Mouse (Mus musculus) embryonic facial prominence, embryonic 10.5 days (tissue): ENCODE measurements around the gene Tmem45a. TPM values are rescaled to one million over a fixed set of nuclear protein-coding genes. Genes with fewer than 3 reads are reported as not detected.
"Not testable (repeated sequence)": the region's sequence is repeated elsewhere in the genome, so short reads cannot be mapped to it uniquely, and the experiment has no call there.

Experiments used
- DNase-seq: peaks from one replicate; pipeline ENCODE4 v3.0.0-alpha.2; 2017; ENCODE audit warnings: low spot score
- H3K27ac ChIP-seq: fragments of 300-500 bp; sonication (generic); replicated peaks from 2 replicates; pipeline ENCODE4 v1.5.1; 2016; ENCODE audit warnings: mild to moderate bottlenecking
- H3K27me3 ChIP-seq: fragments of 300-500 bp; sonication (generic); replicated peaks from 2 replicates; pipeline ENCODE4 v1.6.1; 2016; ENCODE audit warnings: low read depth, mild to moderate bottlenecking; ENCODE audit not compliant: poor library complexity, severe bottlenecking
- H3K36me3 ChIP-seq: fragments of 300-500 bp; sonication (generic); replicated peaks from 2 replicates; pipeline ENCODE4 v1.6.1; 2016; ENCODE audit warnings: mild to moderate bottlenecking, moderate library complexity
- H3K4me1 ChIP-seq: fragments of 300-500 bp; sonication (generic); 2 replicates; pipeline ENCODE4 v1.6.1; 2016
- H3K4me3 ChIP-seq: fragments of 300-500 bp; sonication (generic); 2 replicates; pipeline ENCODE4 v1.5.1; 2016; ENCODE audit warnings: mild to moderate bottlenecking, moderate library complexity
- H3K9me3 ChIP-seq: fragments of 300-500 bp; sonication (generic); 2 replicates; pipeline ENCODE4 v1.6.1; 2016; ENCODE audit warnings: mild to moderate bottlenecking
- WGBS: fragments of 180-500 bp; shearing (Covaris S2); methylation state at CpG from one replicate; pipeline ENCODE4 v1.1.7; 2016; 5-methylcytosine and 5-hydroxymethylcytosine counted together
- polyA plus RNA-seq: library from polyadenylated mRNA; unstranded; fragments of >200 nt; fragmentation: Nextera tagmentation; extraction: Ambion mirVana; gene quantifications from 2 replicates; pipeline ENCODE4 v1.2.1, GENCODE M21; 2016

Gene Tmem45a
- polyA plus RNA-seq = 5.3 and 8.8 TPM in 2 replicates

GRCm38 (mm10) chr16:56885824-56886615, at the start of gene Tmem45a:
Gene Tmem45a (minus strand): TSS chr16:56886166.
- Histone ChIP-seq H3K4me3 (peak within 1 kb of the TSS; percentile 65), H3K27me3 (no peaks in the 10 kb centered on the region), H3K36me3 (no peaks in the 10 kb centered on the region), H3K9me3 (no peaks in the 10 kb centered on the region), H3K4me1 (peaks cover 6% of the 10 kb centered on the region; the same call in 1 of the 2 replicates), H3K27ac (peak within 1 kb of the TSS; percentile 67)
- 5% methylated on average over 25 of the region's 25 CpGs for WGBS
- peak; percentile 91 for DNase-seq

- no peaks in the 10 kb centered on the region for H3K36me3 ChIP-seq
- WGBS = 52% methylated on average over 3 of the region's 3 CpGs
- H3K9me3 ChIP-seq = no peaks in the 10 kb centered on the region
- DNase-seq = no peak
- no peaks in the 10 kb centered on the region for H3K4me1 ChIP-seq
- H3K27ac ChIP-seq = no peak within 1 kb of the TSS
- H3K4me3 ChIP-seq = no peak within 1 kb of the TSS
- no peaks in the 10 kb centered on the region for H3K27me3 ChIP-seq
These were observed 42.1 kb upstream of the Tmem45a start, which contains the start of gene Lnp1 for GRCm38 (mm10) chr16:56928023-56928422. Gene Lnp1 (minus strand): TSS chr16:56928061.

GRCm38 (mm10) chr16:56920102-56920657, 34.2 kb upstream of the Tmem45a start:
- H3K36me3 ChIP-seq = no peaks in the 10 kb centered on the region
- DNase-seq = no peak
- no peaks in the 10 kb centered on the region for H3K27me3 ChIP-seq
- H3K27ac ChIP-seq = no peak overlapping the region
- H3K9me3 ChIP-seq = no peaks in the 10 kb centered on the region
- no peak overlapping the region for H3K4me3 ChIP-seq
- WGBS = 29% methylated on average over 8 of the region's 8 CpGs
- H3K4me1 ChIP-seq = no peaks in the 10 kb centered on the region

- Histone ChIP-seq H3K27me3 (no peaks in the 10 kb centered on the region), H3K4me1 (no peaks in the 10 kb centered on the region), H3K4me3 (no peak overlapping the region), H3K36me3 (no peaks in the 10 kb centered on the region), H3K27ac (no peak overlapping the region), H3K9me3 (no peaks in the 10 kb centered on the region)
- no peak for DNase-seq
- 88% methylated on average over 7 of the region's 7 CpGs for WGBS
These were observed 31.3 kb upstream of the Tmem45a start for GRCm38 (mm10) chr16:56917230-56917629.

GRCm38 (mm10) chr16:56908986-56909385, 23.0 kb upstream of the Tmem45a start:
- Histone ChIP-seq H3K9me3 (no peaks in the 10 kb centered on the region), H3K4me1 (no peaks in the 10 kb centered on the region), H3K27me3 (no peaks in the 10 kb centered on the region), H3K36me3 (no peaks in the 10 kb centered on the region), H3K4me3 (no peak overlapping the region), H3K27ac (no peak overlapping the region)
- DNase-seq = no peak
- 72% methylated on average over 5 of the region's 5 CpGs for WGBS

GRCm38 (mm10) chr16:56902206-56902605, 16.2 kb upstream of the Tmem45a start:
- H3K27ac ChIP-seq, DNase-seq, H3K4me1 ChIP-seq, H3K27me3 ChIP-seq, H3K36me3 ChIP-seq, H3K4me3 ChIP-seq, H3K9me3 ChIP-seq: not testable (repeated sequence)
- 62% methylated on average over 3 of the region's 3 CpGs for WGBS

- 93% methylated on average over 5 of the region's 5 CpGs for WGBS
These were observed 5.6 kb upstream of the Tmem45a start for GRCm38 (mm10) chr16:56891583-56891982.

GRCm38 (mm10) chr16:56886616-56887116, 700 bp upstream of the Tmem45a start:
- peak overlapping the region; percentile 65 for H3K4me3 ChIP-seq
- 29% methylated on average over 9 of the region's 9 CpGs for WGBS
- H3K4me1 ChIP-seq = peaks cover 6% of the 10 kb centered on the region; the same call in 1 of the 2 replicates
- no peaks in the 10 kb centered on the region for H3K9me3 ChIP-seq
- H3K27ac ChIP-seq = no peak overlapping the region
- DNase-seq = no peak
- H3K27me3 ChIP-seq = no peaks in the 10 kb centered on the region
- H3K36me3 ChIP-seq = no peaks in the 10 kb centered on the region

More at GRCm38 (mm10) chr16:56891583-56891982, 5.6 kb upstream of the Tmem45a start:
- Histone ChIP-seq H3K27ac (no peak overlapping the region), H3K27me3 (no peaks in the 10 kb centered on the region), H3K4me3 (no peak overlapping the region), H3K9me3 (no peaks in the 10 kb centered on the region), H3K36me3 (no peaks in the 10 kb centered on the region), H3K4me1 (no peaks in the 10 kb centered on the region)
- DNase-seq = no peak

GRCm38 (mm10) chr16:56884811-56885210, 1.2 kb downstream of the Tmem45a start:
- Histone ChIP-seq H3K9me3 (no peaks in the 10 kb centered on the region), H3K4me1 (peaks cover 6% of the 10 kb centered on the region; the same call in 1 of the 2 replicates), H3K36me3 (no peaks in the 10 kb centered on the region), H3K4me3 (no peak overlapping the region), H3K27me3 (no peaks in the 10 kb centered on the region), H3K27ac (no peak overlapping the region)
- DNase-seq = no peak
- 94% methylated on average over 6 of the region's 6 CpGs for WGBS

- Histone ChIP-seq H3K36me3 (no peaks in the 10 kb centered on the region), H3K4me1 (no peaks in the 10 kb centered on the region; the same call in 1 of the 2 replicates), H3K9me3 (no peaks in the 10 kb centered on the region), H3K27me3 (no peaks in the 10 kb centered on the region), H3K4me3 (no peak overlapping the region), H3K27ac (no peak overlapping the region)
- whole genome bisulfite sequencing = 24% methylated on average over 2 of the region's 2 CpGs
- DNase-seq = no peak
These were observed 12.6 kb downstream of the Tmem45a start for GRCm38 (mm10) chr16:56873410-56873809.

- Histone ChIP-seq H3K4me3 (no peak overlapping the region), H3K27me3 (no peaks in the 10 kb centered on the region), H3K4me1 (no peaks in the 10 kb centered on the region; the same call in 1 of the 2 replicates), H3K9me3 (no peaks in the 10 kb centered on the region), H3K27ac (no peak overlapping the region), H3K36me3 (no peaks in the 10 kb centered on the region)
- DNase-seq = no peak
- WGBS = 76% methylated on average over 3 of the region's 3 CpGs
These were observed 15.5 kb downstream of the Tmem45a start for GRCm38 (mm10) chr16:56870458-56870857.

GRCm38 (mm10) chr16:56868361-56868760, 17.6 kb downstream of the Tmem45a start:
- DNase-seq = no peak
- WGBS = 81% methylated on average over 5 of the region's 5 CpGs

GRCm38 (mm10) chr16:56867591-56867990, 18.4 kb downstream of the Tmem45a start:
- Histone ChIP-seq H3K9me3 (no peaks in the 10 kb centered on the region), H3K27me3 (no peaks in the 10 kb centered on the region), H3K36me3 (no peaks in the 10 kb centered on the region), H3K4me1 (no peaks in the 10 kb centered on the region), H3K27ac (no peak overlapping the region), H3K4me3 (no peak overlapping the region)
- no peak for DNase-seq
- WGBS = 85% methylated on average over 4 of the region's 4 CpGs

More at GRCm38 (mm10) chr16:56868361-56868760, 17.6 kb downstream of the Tmem45a start:
- H3K36me3 ChIP-seq = no peaks in the 10 kb centered on the region
- H3K4me3 ChIP-seq = no peak overlapping the region
- H3K27me3 ChIP-seq = no peaks in the 10 kb centered on the region
- H3K27ac ChIP-seq = no peak overlapping the region
- no peaks in the 10 kb centered on the region for H3K9me3 ChIP-seq
- H3K4me1 ChIP-seq = no peaks in the 10 kb centered on the region; the same call in 1 of the 2 replicates
